Mouse (Mus musculus) lung, postnatal 36 days (tissue): ENCODE results near the gene Gca.
A peak's percentile ranks its signal among the peaks of the same experiment; 100 is the strongest.

ENCODE experiments used
- DNase-seq: peaks from one replicate; pipeline ENCODE4 v3.0.0; 2022; ENCODE audit warnings: mixed read lengths

Gene Gca

DNA sequence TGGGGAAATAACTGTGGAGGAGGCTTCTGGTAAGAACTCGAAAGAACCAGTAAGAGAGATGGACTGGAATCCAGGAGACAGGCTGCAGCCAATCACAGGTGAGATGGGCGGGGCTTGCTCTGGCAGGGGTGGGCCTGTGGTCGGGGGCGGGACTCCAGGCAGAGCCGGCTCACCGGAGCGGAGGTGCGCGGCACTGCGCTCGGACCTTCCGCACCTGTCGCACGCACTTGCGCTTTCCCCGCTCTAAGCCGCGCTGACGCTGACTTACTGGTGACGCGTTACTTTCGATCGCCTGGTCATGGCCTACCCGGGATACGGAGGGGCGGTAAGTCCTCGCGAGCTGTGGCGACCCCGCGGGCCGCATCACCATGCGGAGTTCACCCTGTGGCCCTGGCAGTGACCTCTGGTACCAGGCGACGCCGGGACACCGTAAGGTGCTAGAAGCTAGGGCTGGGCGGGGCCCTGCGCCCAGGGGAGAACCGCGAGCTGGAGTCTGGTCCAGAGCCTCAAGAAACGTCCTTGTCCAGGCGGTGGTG is at the start of gene Gca:
TSS of gene Gca (plus strand) at position 151 of the 536 bp plus-strand sequence.
- peak; percentile 87 for DNase-seq

DNA sequence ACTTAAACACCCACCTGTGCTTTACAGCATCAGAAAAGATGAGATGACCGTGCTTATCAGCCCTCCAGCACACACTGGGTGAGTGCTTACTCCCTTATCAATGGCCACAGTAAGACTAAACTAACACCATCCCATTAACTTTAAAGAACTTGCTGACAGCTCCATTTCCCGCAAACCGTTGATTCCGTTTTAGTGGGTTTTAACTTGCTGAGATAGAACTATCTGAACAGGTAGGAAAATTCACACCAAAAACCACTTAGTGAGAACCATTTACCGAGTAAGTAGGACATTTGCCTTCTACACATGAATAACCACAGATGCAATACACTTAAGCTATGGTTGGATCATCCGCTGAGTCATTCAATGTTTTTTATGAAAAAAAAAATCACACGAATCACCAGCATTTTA is 45.1 kb upstream of the Gca start:
- DNase-seq: no peak

DNA sequence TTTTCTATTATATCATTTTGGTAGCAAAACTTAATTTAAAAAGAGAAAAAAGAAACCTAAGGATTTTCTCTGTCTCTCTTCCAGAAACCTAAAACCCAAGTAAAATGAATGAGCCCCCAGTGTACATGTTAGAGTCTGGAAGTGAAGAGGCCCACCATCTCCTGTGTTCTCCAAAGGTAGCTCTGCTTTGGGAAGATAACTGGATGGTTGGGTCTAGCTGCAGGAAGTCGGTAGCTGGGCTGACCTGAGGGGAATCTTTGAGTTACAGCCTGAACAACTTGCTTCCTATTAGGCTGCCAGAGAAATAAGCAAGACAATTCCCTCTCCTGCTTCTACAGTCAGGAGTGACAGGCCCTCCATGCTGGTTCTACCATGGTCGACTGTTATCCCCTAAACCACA is 44.4 kb upstream of the Gca start:
- no peak for DNase-seq

DNA sequence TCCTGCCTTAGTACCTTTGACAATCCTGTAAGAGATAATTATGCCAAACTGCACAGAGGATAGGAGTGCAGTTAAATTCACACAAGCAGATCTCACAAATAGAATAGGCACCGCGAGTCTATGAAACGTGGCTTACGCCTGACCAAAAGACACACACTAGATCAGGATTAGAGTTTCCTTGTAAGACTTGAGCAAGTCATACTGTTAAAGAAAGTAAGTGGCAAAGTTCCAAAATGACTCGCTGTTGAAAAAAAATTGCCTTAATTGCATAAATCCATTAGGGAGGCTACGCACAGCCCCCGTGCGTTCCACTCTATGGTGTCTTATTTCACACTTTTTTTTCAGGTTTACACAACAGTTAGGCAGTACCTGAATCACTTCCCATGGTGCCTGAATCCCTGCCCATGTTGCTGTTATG is 41.1 kb upstream of the Gca start:
- DNase-seq: no peak

DNA sequence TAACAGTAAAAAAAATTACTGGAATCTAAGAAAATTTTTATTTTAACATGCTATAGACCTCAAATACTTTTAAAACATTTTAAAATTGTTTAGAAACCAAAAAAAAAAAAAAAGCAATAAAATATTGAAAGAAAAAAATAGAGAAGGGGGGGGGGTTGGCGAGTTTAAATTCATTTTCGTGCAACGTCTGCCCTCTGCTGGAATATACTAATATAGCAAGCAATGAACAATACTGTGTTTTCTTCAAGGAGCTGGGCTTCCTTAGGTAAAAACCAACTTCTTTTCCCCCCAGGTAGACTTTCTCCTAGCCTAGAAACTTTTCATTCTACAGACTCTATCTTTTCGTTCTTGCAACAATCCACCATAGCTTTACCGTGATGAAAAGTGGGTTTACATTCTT is 36.4 kb upstream of the Gca start:
- DNase-seq: peak; percentile 45

DNA sequence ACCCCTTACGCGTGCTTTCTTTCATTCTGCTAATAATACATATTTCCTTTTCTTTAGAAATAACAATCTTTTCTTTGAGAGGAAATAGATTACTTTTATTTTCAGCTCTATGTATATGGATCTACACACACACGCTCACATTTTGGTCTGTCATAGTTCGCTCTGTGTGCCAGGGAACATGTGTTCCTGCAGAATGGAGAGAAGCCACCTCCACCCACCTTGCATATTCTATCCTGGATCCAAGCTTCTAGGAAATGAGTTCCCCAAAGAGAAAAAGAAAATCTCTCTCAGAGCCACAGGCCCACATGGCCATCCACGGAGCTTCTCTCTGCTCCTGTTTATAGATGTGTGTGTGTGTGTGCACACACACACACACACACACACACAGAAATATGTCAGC is 35.7 kb upstream of the Gca start:
- no peak for DNase-seq

DNA sequence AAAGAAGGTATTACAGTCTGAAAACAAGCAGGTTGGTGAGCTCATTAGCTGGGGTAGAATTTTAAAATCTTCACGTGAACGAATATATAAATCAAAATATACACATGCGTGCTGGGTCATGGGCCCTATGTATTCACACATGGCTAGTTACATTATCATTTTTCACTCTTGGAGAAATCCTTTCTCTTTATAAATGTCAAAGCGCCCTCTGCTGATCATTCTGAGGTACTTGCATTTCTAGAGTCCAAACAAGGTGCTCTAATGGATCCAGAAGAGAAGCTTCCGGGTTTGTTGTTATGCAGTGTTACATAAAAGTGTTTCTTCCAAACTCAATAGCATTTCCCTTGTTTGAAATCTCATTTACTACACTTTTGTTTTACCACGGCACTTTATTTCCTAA is 33.6 kb upstream of the Gca start:
- peak; percentile 65 for DNase-seq

DNA sequence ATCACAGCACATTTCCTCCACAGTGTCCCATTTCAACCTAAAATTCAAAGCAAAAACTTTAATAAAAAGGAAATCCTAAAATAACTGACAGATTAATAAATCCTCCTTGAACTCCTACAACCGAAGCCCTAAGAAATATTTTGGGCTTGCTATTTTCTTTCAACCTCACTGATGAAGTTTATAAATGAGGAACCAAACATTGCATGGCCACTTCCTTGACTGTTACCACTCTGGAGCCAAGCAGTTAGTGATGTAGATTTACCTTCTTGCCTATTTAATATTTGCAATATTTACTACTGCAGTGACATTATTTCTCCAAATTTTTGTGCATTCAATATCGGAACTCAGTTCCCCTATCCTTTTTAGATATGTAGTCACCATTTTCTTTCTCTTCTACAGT is 24.2 kb upstream of the Gca start:
- DNase-seq: no peak

DNA sequence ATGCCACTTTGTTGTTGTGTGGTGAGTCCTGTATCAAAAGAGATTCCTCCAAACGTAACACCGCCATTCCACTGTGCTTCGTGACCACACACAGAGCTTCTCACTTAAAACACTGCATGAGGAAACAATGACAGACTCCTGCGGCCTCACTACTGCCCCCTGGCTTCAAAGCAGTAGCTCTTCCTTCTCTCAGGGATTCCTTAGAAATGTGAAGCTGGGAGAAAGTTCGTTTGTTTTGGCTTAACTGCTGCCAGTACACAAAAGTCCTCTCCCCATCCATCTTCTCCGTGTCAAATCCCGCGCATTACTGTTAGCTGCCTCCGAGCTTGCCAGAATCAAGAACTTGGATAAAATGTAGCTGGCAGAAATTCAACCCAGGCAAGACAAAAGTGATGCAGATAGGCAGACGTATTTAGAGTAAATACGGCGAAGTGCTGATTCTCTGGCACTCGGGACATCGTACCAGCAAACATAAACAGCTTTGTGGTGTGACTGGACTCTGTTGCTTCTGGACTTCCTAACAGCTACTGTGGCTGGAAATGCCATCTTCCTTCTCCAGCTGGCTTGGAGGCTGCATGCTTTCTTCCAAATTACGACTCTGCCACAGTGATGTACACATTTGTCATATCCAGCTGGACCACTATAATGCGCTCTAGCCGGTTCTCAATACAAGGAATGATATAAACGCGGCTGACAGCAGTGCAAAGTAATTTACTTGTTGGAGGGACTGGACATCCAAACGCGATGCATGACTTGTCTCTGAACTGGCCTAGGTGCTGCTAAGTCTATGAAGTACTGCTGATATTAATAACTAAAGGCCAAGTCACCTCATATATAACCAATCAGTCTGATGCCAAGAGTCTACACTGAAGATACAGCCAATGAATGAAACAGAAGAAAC is 20.4 kb upstream of the Gca start:
- peak; percentile 71 for DNase-seq

DNA sequence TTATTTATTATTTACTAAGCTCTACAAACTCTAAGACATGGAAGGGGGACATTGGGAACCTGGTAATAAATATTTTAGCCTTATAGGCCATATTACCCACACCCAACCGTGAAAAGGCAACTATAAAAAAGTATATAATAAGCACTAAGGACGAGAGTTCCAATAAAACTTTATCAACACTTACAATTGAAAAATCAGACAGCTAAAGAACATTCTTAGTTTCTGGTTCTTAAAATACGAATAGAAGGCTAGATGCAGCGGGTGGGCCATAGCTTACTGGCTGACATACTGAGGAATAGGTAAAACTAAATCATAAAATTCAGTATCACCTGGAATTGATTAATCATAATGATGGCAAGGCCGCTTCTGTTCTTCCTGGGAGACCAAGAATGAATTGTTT is 19.2 kb upstream of the Gca start:
- DNase-seq: no peak

DNA sequence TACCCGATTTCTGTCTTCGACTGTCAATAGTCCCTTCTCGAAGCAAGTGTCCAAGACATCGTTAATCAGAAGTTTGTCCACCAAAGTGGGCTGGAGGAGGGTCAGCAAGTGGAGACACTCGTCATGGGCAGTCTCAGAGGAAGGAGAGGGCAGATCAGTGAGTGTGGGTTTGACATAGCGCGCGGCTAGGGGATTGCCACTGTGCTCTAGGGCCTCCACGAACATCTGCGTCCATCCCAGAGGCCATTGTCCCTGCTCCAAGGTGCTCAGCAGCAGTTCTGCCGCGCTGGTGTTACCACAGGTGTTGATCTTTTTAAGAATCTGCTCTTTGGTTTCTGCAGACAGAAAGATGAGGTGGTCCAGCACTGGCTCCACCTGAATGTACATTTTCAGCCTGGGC is 18.6 kb upstream of the Gca start:
- DNase-seq: peak; percentile 32

DNA sequence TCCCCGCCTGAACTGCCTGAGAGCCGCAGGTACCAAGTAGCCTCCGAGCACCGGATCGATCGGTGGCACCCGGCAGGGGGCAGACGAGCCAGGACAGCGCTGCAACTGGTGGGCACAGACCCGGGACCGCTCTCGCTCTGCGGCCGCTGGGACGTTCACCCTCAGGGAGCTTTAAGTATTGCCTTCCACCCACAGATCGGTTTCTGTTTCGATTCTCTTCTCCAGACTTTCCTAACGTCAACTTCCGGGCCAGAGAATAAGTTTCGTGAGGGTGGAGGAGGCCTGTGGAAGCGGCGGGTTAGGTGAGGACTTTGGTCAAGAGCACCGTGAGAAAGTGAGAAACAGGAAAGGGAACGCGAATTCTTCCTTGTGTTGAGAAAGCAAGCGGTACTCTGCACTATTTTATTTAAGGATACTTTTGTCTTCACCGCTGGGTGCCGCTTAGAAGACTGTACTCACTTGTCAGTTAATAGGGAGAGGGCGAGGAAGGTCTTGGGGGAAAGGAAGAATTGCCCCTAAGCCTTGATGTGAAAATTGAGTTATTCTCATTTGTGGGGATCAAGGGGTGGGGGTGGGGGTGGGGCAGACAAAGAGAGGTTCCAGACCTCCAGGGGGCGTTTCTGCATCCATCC is 18.0 kb upstream of the Gca start, which contains the start of gene Ifih1:
TSS of gene Ifih1 (minus strand) at position 242 of the 632 bp plus-strand sequence.
- peak; percentile 81 for DNase-seq

DNA sequence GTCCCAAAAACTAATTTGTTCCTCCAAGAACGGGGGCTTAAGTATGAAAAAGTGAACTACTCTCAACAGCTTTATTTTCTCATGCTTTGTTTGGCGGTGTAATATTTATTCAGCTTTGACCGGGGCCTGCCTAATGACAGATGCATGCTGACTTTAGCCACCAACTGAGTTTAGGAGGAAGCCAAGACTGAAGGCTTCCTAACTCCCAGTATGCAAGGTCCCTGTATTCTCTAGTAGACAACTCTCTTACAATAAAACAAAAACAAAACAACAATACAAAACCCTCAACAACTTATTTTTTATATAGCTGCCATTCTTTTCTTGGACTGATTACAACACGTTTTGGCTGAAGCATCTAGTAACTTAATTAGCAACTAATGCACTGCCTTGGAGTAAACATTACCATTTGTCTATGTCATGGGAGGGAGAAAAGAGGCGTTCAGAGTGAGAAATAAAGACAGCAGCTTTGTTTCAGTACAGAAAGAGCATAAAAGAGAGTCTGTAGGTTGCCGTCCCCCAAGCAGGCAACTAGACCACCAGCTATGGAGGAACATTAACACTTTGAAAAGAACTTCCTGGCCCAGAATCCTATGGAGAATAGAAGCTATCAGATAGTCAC is 17.3 kb upstream of the Gca start:
- no peak for DNase-seq

DNA sequence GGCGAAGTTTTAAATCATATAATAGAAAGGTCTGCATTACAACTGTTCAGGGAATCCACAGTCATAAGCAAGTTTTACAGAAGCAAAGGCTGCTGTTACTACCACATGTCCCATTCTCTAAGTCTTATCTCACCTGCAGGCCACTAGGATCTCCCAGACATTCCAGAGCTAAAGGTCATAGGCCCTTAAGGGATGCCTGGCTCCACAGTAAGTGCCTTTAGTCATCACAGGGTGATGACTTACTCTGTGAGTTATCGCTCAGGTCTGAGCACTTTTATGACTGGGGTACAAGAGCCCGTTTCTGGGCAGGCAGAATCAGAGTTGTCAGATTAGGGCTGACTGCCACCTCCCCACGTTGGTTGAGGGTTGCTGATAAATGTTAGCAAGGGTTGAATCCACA is 12.2 kb upstream of the Gca start:
- no peak for DNase-seq

DNA sequence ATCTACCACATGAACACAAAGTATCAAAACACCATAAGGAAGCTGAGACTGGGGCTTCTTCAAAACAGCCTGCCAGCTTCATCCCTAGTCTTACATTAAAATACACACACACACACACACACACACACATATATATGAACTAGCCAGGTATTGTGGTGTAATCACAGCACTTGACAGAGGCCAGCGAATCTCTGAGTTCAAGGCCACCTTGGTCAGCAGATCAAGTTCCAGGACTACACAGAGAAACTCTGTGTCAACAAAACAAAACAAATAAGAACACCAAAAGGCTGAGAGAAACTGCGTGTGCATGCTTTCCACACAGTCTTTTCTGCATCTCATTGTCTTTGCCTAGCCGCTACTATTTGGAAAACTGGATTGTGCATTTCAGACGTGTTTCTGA is 11.6 kb upstream of the Gca start:
- DNase-seq: no peak

DNA sequence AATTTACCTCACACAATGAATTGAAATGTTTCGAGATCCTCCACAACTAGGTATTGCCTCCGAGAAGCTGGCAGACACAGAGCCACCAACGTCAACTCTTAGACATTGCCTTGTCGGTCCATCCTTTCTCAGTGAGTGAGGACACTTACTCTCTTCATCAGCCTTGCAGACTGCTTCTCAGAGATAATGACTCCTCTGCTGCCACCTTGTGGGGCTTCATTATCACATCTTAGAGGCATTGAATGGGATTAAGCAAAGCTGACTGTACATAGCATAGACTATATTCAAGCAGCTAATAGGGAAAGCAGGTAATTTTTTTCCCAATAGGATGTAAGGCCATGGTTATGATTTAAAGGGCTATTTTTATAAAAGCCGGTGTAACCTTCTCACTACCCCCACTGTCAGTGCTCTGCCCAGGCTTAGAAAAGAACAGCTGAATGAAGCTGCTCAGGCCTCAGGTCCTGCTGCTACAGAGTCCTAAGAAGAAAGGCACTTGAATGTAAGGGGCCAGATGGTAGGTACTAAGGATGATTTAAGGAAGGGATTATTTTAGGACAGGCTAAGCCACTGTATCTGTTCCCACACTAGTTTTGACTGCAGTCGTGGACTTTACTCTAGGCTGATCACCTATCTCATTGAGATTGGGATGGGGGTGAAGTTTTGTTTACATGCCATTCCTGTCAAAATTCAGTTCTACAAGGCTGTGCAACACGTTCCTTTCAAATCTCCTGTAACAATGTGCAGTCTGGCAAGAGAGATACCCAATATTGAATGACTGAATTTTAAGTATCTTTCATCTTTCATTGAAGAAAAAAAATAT is 9.4 kb upstream of the Gca start:
- DNase-seq: peak; percentile 85

DNA sequence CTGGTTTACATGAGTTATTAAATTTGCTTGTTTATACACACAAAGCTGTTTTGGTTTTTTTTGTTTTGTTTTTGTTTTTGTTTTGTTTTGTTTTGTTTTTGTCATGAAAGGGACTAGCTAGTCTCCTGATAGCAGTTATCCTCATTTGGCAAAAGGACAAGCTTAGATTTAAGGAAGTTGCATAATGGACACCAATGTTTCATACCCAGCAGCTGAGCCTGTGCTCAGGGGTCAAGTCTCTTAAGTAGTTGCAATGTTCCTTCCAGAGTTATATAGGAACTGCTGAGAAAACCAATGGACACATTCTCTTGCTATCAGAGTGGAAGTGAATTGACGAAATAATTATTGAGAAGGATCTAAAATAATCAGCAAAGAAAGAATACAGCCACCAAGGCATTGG is 8.0 kb upstream of the Gca start:
- DNase-seq: peak; percentile 13

DNA sequence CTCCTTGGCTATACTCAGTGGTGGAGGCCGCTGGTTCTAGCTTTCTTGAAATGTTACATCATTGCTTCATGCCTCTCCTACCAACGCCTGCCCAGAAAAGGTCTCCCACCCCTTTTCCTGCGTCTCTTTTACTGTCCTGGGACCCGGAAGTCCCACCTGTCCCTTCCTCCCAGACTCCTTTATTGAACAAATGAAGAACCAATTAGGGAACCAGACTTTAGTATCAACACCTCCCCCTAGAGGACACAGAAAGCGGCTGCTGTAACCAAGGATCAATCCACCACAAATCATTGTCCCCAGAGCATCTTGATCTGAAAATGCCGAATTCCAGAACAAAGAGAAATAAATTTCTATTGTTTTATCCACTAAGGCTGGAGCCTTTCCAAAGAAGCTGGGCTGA is 3.5 kb upstream of the Gca start:
- no peak for DNase-seq

DNA sequence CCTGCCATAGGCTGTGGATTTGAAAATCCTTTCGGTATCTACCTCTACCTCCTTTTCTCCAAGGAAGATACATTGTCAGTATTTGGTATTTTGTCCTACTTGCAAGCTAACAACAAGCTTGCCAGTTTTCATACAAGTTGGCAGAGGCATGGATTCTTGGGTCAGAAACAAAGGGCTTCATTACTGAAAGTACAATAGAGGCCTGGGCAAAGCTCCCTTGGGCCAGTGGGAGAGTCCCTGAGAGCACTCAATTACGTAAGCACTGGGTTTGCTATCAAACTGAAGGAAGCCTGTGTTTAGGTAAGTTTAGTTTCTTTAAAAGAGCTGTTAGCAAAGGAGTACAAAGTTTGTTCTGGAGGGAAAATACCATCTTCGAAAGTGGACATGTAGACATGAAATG is 1.5 kb upstream of the Gca start:
- DNase-seq: peak; percentile 32

DNA sequence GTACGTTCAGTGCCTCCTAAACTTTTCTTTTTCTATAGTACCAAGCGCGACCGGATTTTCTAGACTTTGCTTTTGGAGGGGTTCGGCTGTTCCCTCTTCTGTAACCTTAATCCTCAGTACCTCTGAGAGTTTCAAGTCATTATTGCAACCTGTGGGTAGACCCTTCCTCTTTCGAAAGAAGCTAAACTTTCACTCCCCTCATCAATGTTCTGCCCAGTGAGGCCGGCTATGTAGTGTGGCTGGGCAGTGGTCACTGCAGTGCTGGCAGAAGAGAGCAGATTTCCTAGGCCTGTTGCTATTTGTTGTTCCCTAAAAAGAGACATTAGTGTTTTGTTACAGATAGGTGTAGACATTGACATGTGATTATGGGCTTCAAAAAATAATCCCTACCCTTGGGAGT is 754 bp downstream of the Gca start:
- DNase-seq: no peak

DNA sequence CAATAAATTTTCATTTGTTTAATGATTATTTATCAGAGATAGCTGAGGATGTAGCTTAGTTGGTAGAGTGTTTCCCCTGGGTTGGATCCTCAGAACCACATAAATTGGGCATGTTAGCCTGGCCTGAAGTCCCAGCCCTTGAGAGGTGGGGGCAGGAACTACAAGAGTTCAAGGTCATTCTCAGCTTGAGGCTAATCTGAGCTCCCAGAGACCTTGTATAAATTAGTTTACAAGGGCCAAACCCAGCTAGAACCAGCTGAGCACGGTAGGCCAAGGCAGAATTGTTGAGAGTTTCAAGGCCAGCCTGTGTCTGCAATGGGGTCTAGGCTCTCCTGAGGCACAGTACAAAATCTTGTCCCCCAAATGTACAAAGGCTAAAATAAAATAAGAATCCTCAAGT is 1.5 kb downstream of the Gca start:
- DNase-seq: no peak

DNA sequence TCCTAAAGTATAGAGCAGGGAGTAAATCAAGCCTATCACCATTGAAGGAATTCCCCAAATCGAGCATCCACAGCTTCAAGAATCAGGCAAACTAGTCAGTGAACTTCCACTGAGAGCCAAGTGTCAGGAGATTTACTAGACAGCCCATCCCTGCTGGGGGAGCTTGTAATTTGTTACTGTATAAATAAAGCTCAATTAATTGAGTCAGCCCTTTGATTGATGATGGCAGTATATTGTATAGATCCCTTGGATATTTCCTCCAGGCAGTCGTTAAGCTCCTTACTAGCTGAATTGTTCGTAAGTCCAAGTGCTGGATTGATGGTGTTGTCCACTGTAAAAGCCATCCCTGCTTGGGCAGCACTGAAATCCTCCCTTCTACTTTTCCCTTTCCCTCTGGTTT is 5.8 kb downstream of the Gca start:
- no peak for DNase-seq

DNA sequence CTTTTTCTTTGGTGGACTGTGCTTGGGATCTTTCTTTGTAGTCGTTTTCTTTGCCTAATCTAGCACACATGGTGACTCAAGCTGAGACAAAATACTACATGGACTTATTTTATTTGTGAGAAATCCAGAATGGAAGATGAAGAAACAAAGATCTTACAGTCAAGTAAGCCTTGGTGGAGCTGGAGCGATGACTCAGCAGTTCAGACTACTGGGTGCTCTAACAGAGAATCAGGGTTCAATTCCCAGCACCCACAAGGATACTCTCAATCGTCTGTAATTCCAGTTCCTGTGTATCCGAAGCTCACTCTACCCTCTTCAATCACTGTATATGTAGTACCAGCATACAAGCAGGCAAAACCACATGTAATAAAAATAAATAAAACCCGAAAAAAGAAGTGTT is 6.2 kb downstream of the Gca start:
- DNase-seq: no peak
